Mouse (Mus musculus) hindlimb bud, embryonic 11.5 days (tissue): Measurements from ENCODE around the gene Klhdc4.

ENCODE experiments used
- DNase-seq: peaks from one replicate; pipeline ENCODE4 v3.0.0-alpha.2; 2012; ENCODE audit warnings: low read depth, low spot score; ENCODE audit errors: extremely low spot score

Gene Klhdc4

GRCm38 (mm10) chr8:121850018-121850417 lies 20.6 kb upstream of the Klhdc4 start:
- no peak for DNase-seq

DNA sequence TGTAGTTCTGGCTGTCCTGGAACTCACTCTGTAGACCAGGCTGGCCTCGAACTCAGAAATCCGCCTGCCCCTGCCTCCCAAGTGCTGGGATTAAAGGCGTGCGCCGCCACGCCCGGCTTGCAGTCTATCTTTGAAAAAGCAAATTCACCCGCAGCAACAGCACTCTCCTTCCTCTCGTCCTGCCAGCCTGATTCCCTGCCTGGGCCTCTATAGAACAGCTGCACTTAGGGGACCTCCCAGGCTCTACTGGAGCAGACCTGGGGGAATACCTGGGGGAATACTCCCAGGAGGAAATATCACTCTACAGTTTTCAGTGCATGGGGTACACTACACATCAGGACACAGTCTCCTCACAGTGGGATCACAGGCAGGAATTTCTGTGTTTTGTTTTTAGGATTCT lies 19.9 kb upstream of the Klhdc4 start:
- no peak for DNase-seq

DNA sequence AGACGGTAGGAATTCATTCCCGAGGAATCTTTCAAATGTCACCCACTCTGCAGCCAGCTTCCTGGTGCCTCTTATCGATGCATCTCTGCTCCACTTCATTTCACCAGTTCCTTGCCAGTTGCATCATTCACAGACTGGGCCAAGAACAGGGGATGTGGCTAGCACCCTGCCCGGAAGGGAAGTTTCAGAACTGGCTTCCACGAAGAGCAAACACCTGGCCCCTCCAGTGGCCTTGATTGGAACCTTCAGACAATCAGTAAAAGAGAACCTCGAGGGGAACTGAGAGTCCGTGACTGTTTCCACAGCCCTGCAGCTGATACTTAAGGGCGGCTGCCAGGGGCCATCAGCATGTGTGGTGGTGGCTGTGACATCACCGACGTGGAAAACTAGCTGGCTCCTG lies 19.1 kb upstream of the Klhdc4 start:
- DNase-seq = no peak

DNA sequence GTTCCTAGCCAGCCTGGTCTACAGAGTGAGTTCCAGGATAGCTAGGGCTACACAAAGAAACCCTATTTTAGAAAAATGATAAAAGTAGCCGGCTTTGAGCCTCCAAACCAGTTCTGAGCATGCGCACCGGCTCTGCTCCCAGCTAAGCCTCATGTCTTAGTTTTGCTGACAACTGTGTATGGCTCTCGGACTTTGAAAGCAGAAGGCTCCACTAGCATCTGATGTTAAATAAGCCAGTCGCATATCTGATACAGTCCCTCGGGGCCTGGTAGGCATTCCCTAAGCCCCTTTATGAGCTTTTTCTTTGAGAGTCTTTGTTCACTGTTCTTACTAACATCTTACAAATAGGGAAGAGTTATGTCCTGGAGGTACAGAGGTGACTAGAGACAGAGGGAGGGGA lies 18.6 kb upstream of the Klhdc4 start:
- no peak for DNase-seq

GRCm38 (mm10) chr8:121847261-121847822 lies 18.0 kb upstream of the Klhdc4 start:
- DNase-seq = no peak

DNA sequence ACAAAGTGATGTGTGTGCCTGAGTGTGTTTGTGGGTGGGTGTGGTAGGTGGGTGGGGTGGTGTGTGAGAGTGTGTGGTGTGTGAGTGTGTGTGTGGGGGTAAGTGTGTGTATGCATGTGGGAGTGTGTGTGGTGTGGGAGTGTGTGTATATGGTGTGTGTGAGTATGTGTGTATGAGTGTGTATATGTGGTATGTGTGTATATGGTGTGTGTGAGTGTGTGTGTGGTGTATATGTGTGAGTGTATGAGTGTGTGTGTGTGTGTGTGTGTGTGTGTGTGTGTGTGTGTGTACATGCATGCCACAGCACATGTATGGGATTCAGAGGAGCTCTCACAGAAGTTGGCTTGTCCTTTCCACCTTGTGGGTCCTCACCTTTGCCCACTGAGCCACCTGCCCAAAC lies 17.4 kb upstream of the Klhdc4 start:
- DNase-seq = no peak

- no peak for DNase-seq
Measured at GRCm38 (mm10) chr8:121844765-121845164, 15.4 kb upstream of the Klhdc4 start.

- DNase-seq = no peak
Measured at GRCm38 (mm10) chr8:121843184-121843733, 13.9 kb upstream of the Klhdc4 start.

GRCm38 (mm10) chr8:121842064-121842955 lies 12.9 kb upstream of the Klhdc4 start:
- no peak for DNase-seq

DNA sequence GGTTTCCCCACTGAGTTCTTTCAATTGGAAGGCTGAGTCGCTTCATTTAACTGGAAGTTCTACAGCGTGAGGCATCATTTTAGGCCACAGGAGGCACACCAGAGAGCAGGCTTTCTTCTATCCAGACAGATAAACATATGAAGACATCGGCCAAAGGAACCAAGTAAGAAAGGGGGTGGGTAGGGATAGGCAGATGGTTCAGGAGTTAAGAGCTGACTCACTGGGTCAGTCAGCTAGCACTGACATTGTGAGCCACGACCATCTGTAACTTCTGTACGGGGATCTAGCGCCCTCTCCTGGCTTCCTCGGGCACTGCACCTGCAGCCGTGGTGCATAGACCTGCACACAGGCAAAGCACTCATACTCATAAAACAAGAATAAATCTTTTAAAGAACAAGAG lies 11.9 kb upstream of the Klhdc4 start:
- no peak for DNase-seq

- DNase-seq = peak; percentile 54
Measured at GRCm38 (mm10) chr8:121832503-121832902, 3.1 kb upstream of the Klhdc4 start.

DNA sequence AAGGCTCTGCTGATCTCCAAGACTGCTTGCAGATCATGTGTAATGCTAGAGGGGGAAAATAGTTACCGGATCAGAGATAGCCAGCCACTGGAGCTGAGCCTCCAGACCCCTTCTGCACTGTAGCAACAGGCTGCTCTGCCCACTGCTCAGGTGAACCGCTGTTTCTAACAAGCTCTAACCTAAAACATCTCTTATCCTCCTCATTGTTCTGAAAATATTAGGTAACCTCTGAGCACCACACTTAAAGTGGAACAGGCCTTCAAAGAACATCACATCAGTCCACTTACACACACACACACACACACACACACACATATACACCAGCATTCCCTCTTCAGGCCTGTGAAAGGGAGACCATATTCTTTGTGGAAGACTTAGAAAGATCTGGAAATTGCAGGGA lies 2.7 kb upstream of the Klhdc4 start:
- DNase-seq = no peak

DNA sequence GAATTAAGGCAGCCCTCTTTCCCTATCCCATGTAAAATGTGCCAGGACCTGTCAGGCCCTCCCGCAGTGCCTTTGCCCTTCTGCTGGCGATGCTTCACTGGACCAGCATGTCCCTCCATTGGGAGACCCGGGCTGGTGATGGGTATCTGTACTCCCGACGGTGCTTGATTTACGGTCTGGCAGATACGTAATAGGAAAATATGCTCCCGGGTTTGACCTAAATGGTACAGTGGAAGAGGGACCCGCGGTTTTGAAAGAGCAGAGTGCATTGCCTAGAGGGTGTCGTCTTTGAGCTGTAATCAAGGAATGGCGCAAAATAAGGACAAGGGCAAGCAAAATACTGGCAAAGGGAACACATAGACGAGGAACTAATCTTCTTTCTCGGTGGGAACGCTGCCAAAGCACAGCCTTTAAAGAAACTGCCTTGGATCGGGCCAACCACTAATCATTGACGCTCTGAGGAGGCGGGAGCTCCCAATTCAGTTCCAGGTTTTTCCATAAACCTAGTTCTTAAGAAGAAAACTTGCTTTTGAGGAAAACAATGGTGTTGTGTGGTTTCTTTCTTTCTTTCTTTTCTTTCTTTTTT lies 501 bp upstream of the Klhdc4 start:
- no peak for DNase-seq

DNA sequence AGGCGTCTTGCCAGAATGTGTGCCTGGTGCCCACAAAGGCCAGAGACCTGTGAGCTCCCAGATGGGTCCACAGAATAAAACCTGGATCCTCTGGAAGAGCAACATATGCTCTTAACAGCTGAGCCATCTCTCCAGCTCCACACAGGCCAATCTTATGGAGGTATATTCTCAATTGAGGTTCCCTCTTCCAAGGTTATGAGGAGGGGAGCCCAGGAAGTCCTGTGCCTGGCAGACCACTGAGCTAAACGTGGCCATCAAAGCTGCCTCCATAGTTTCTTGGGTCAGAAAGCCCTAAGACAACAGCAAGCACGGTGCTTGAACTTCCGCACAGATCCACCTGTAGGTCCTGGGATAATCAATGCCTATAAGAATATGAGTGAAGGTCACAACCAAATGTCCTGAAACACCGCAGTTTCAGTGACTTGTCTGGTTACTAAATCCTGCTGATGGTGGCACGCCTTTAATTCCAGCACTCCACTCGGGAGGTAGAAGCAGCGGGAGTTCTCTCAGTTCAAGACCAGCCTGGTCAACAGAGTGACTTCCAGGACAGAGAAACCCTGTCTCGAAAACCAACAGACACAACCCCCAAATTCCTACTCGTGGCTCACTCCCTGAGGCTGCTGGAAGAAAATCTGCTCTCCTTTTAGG lies 869 bp downstream of the Klhdc4 start:
- DNase-seq = no peak

GRCm38 (mm10) chr8:121827726-121828125 lies 1.6 kb downstream of the Klhdc4 start:
- no peak for DNase-seq

DNA sequence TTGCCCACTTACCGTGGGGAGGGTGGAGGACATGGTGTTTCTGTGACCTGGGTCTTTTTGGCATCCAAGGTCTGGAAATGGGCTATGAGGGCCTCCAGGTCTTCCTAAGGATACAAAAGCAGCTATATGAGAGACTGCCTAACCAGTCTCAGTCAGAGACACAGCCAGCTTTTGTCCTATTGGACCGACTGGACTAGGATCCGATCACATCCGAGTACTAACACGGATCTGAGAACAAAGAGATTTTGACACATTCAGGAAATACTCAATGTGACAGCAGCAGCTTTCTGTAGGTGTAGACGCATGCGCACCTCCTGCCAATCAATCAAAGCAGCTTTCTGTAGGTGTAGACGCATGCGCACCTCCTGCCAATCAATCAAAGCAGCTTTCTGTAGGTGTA lies 7.6 kb downstream of the Klhdc4 start:
- DNase-seq = no peak

DNA sequence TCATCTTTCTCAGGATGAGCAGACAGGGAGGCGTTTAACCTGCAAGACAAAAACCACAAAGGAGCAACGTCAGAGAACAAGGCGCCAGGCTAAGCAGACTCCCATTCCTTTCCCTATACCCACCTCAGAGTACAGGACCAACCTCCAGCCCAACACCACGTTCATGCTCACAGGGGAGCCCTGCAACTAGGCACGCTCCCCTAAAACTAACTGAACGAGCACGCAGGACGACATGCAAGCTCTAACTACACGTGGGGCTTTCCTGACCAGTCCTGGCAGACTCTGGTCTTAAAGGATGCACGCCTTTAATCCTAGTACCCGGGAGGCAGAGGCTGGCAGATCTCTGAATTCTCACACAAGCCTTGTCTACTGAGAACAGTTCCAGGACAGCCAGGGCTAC lies 8.0 kb downstream of the Klhdc4 start:
- DNase-seq = no peak

DNA sequence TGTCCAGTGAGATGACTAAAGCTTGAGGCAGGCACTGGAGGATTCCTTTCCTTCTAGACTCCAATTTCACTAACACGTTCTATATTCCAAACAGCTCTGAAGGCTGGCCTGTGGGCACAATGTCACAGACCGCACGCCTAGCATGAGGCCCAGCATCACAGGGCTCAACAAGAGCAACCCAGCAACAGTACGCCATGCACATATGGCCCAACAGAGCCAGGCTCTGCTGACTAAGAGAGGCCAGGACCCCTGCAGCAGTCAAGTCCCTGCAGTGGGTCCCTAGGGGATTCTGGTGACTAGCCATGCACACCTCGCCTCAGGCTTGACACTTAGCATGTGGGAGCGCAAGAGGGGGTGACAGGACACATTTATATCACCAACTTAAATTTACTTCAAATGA lies 8.5 kb downstream of the Klhdc4 start:
- no peak for DNase-seq

GRCm38 (mm10) chr8:121818226-121818625 lies 11.1 kb downstream of the Klhdc4 start:
- DNase-seq = no peak

GRCm38 (mm10) chr8:121811931-121812570 lies 17.3 kb downstream of the Klhdc4 start:
- DNase-seq = no peak

DNA sequence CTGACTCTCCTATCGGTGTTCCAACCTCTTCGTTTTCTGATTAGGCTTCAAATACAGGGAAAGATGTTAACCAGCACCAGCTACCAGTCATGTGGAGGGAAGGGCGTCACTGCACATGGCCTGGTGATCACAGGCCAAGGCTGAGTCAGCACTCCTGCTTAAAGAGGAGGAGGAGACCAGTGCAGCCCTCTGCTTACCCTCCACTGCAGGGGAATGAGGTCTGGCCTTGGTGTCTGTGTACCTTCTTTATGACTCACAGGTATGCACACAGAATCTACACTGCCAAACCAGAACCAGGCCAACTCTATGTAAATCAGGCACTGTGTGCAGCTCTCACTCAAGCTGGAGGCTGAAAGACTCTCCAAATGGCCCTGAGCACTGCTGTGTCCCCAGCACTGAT lies 17.9 kb downstream of the Klhdc4 start:
- no peak for DNase-seq
